Comparison of ENCODE assay signal across 9 mouse cellular contexts in genomic region chr4:95385552-95385951, GRCm38 (mm10).
DNase-seq lines count a peak whose midpoint lies in the region; ATAC-seq and TF ChIP-seq lines count a peak whose summit lies in the region.
"Had no signal": no experiment of that assay in that cellular context is flagged by ENCODE, and none has a peak within 500 bp of the region (broad histone marks: within the 10 kb centered on the region; RNA-seq: fewer than 3 reads in every experiment).

No protein-coding gene starts in this region.

- H3K36me3 ChIP-seq in heart, embryonic 10.5 days, result no peaks in the 10 kb centered on the region
- H3K36me3 ChIP-seq in lung, embryonic 16.5 days (ENCODE audit: control insufficient read depth, insufficient read depth, low read length), result no peaks in the 10 kb centered on the region
- H3K36me3 ChIP-seq: neural tube, embryonic 15.5 days had no signal

- 14% methylated on average over 7 of the region's 7 CpGs for WGBS in heart, embryonic 10.5 days
- 19% methylated on average over 7 of the region's 7 CpGs for WGBS in lung, embryonic 16.5 days

- H3K9ac ChIP-seq in lung, embryonic 16.5 days (ENCODE audit: low read length), result peak overlapping the region; percentile 51
- H3K9ac ChIP-seq: neural tube, embryonic 15.5 days had no signal

- peak overlapping the region; percentile 67 for H3K27ac ChIP-seq in heart, embryonic 10.5 days
- peak overlapping the region; percentile 93 for H3K27ac ChIP-seq in lung, embryonic 16.5 days (ENCODE audit: low read length)
- H3K27ac ChIP-seq in left cerebral cortex, adult 2 months, result no peak overlapping the region
- H3K27ac ChIP-seq: neural tube, embryonic 15.5 days had no signal

- ATAC-seq in lung, embryonic 16.5 days (ENCODE audit: low read depth), result peak; percentile 90

- no peaks in the 10 kb centered on the region for H3K27me3 ChIP-seq in heart, embryonic 10.5 days (ENCODE audit: insufficient read depth, poor library complexity, severe bottlenecking)
- no peaks in the 10 kb centered on the region for H3K27me3 ChIP-seq in lung, embryonic 16.5 days (ENCODE audit: control insufficient read depth, insufficient read depth, low read depth, low read length)
- H3K27me3 ChIP-seq: neural tube, embryonic 15.5 days had no signal

- no peaks in the 10 kb centered on the region for H3K9me3 ChIP-seq in heart, embryonic 10.5 days
- no peaks in the 10 kb centered on the region for H3K9me3 ChIP-seq in lung, embryonic 16.5 days (ENCODE audit: control insufficient read depth, low read length)
- H3K9me3 ChIP-seq: neural tube, embryonic 15.5 days had no signal

- H3K4me1 ChIP-seq in heart, embryonic 10.5 days, result peaks cover 22% of the 10 kb centered on the region
- H3K4me1 ChIP-seq in lung, embryonic 16.5 days (replicated peaks; ENCODE audit: control insufficient read depth, insufficient read depth, low read length), result peaks cover 35% of the 10 kb centered on the region
- H3K4me1 ChIP-seq: neural tube, embryonic 15.5 days had no signal

- peak; percentile 35 for DNase-seq in adipocyte (ENCODE audit: low spot score)
- no peak for DNase-seq in heart, embryonic 10.5 days (ENCODE audit: low spot score)
- peak; percentile 42 for DNase-seq in kidney, postnatal 10 days
- no peak for DNase-seq in thymus, postnatal 25 days
- no peak for DNase-seq in retina, postnatal 1 day
- no peak for DNase-seq in left cerebral cortex, adult 2 months (ENCODE audit: extremely low spot score in 1 of 2, low spot score in 2 of 2)
- no peak for DNase-seq in layer of hippocampus, postnatal 14 days (ENCODE audit: low spot score in 2 of 2)

- intact Hi-C loops in left cerebral cortex, adult 2 months (cut with DNase I), result no loop called here

- no peak overlapping the region for H3K4me3 ChIP-seq in heart, embryonic 10.5 days
- H3K4me3 ChIP-seq in lung, embryonic 16.5 days (ENCODE audit: low read length), result no peak overlapping the region
- H3K4me3 ChIP-seq in left cerebral cortex, adult 2 months, result no peak overlapping the region
- H3K4me3 ChIP-seq: neural tube, embryonic 15.5 days had no signal

- H3K4me2 ChIP-seq in lung, embryonic 16.5 days (ENCODE audit: low read depth, low read length), result peak overlapping the region; percentile 14; the same call in 1 of the 2 replicates
- H3K4me2 ChIP-seq: neural tube, embryonic 15.5 days had no signal

- no peak for TF ChIP-seq CTCF in left cerebral cortex, adult 2 months (IDR thresholded peaks at IDR 0.05)

Comparison
In these comparisons a context has a peak if more than half of its experiments do, and no peak if none do; other contexts are left out.
1. DNase-seq: peak in adipocyte (single experiment) and kidney, postnatal 10 days (single experiment); none in heart, embryonic 10.5 days (single experiment), thymus, postnatal 25 days (single experiment), retina, postnatal 1 day (single experiment), left cerebral cortex, adult 2 months (0 of 2) and layer of hippocampus, postnatal 14 days (0 of 2).